Mouse (Mus musculus) cortical plate, adult 2 months (tissue): ENCODE measurements around the gene Gm17324.

Experiments used
- CTCF ChIP-seq: fragments of 200-500 bp; IDR thresholded peaks from 2 replicates; pipeline ENCODE4 v1.5.1; 2011; ENCODE audit warnings: mild to moderate bottlenecking, control low read depth, low read length; ENCODE audit not compliant: insufficient read depth; ENCODE audit errors: extremely low read depth
- POLR2A ChIP-seq: fragments of 200-500 bp; IDR thresholded peaks from 2 replicates; pipeline ENCODE4 v1.6.1; 2011; ENCODE audit warnings: mild to moderate bottlenecking, low read length, control low read depth; ENCODE audit not compliant: insufficient read depth; ENCODE audit errors: extremely low read depth

- TF ChIP-seq CTCF (no peak), POLR2A (no peak)
Measured at GRCm38 (mm10) chr9:78430486-78430885, 18.1 kb downstream of the Gm17324 start.
